Mouse (Mus musculus) CH12.LX (cell line): ENCODE measurements around the gene Slc22a15. TPM values are rescaled to one million over a fixed set of nuclear protein-coding genes. Genes with fewer than 3 reads are reported as not detected.

Experiments
- DNase-seq: peaks from one replicate; pipeline ENCODE4 v3.0.0-alpha.2; 2013; ENCODE audit errors: extremely low read depth
- H3K27ac ChIP-seq: 2 replicates; pipeline ENCODE4 v1.5.1; 2012; ENCODE audit warnings: low read depth, mild to moderate bottlenecking, control low read depth, moderate library complexity; ENCODE audit not compliant: insufficient read depth
- H3K27me3 ChIP-seq: replicated peaks from 2 replicates; pipeline ENCODE3; 2012; ENCODE audit warnings: inconsistent platforms
- H3K36me3 ChIP-seq, 2 experiments: replicated peaks in 1 of 2; 2 replicates each; pipeline versions ENCODE3 to v1.6.1; 2012; ENCODE audit warnings: inconsistent platforms in 1 of 2, low read length in 1 of 2, mild to moderate bottlenecking in 1 of 2, mixed read lengths in 1 of 2, moderate library complexity in 1 of 2; ENCODE audit not compliant: control insufficient read depth in 1 of 2, insufficient read depth in 1 of 2
- H3K4me1 ChIP-seq, 2 experiments: 2 replicates each; pipeline ENCODE4 v1.6.1; 2012; ENCODE audit warnings: inconsistent platforms in 1 of 2, moderate library complexity in 1 of 2; ENCODE audit not compliant: insufficient read depth in 2 of 2, control insufficient read depth in 1 of 2
- H3K4me2 ChIP-seq: 2 replicates; pipeline ENCODE4 v1.6.1; 2012; ENCODE audit warnings: low read depth, mild to moderate bottlenecking, control low read depth; ENCODE audit not compliant: poor library complexity, insufficient read depth, severe bottlenecking
- H3K4me3 ChIP-seq, 3 experiments: fragments of 150-350 bp in 1 of 3; sonication (generic) in 1 of 3; replicated peaks in 1 of 3; 2 replicates each; pipeline versions ENCODE3 to v1.5.1; 2011 to 2012; ENCODE audit warnings: low read depth in 2 of 3, low read length in 2 of 3, mild to moderate bottlenecking in 2 of 3, moderate library complexity in 2 of 3, control low read depth in 1 of 3, improper control_type of control experiment in 1 of 3, inconsistent platforms in 1 of 3, mixed read lengths in 1 of 3; ENCODE audit not compliant: poor library complexity in 1 of 3
- H3K79me2 ChIP-seq: replicated peaks from 2 replicates; pipeline ENCODE4 v1.6.1; 2012; ENCODE audit warnings: mild to moderate bottlenecking, moderate library complexity; ENCODE audit not compliant: control insufficient read depth, poor library complexity, insufficient read depth, severe bottlenecking; ENCODE audit errors: extremely low read depth
- H3K9ac ChIP-seq: 2 replicates; pipeline ENCODE4 v1.6.1; 2012; ENCODE audit warnings: low read depth, mild to moderate bottlenecking, control low read depth, moderate library complexity; ENCODE audit not compliant: insufficient read depth
- H3K9me3 ChIP-seq: replicated peaks from 2 replicates; pipeline ENCODE3; 2012; ENCODE audit warnings: low read length, inconsistent platforms, mixed read lengths
- BHLHE40 ChIP-seq: IDR thresholded peaks from 2 replicates; pipeline ENCODE4 v1.6.1; 2011; ENCODE audit warnings: mild to moderate bottlenecking, low read depth, low read length, improper control_type of control experiment
- CHD1 ChIP-seq: IDR thresholded peaks from 2 replicates; pipeline ENCODE4 v1.6.1; 2012; ENCODE audit warnings: low read depth, low read length, improper control_type of control experiment, inconsistent platforms
- CTCF ChIP-seq, 2 experiments: IDR thresholded peaks in 1 of 2; conservative IDR thresholded peaks in 1 of 2; 2 replicates each; pipeline ENCODE4 v1.5.1; 2011 to 2012; ENCODE audit warnings: low read depth in 2 of 2, low read length in 2 of 2, improper control_type of control experiment in 1 of 2, inconsistent platforms in 1 of 2, mild to moderate bottlenecking in 1 of 2, moderate library complexity in 1 of 2
- E2F4 ChIP-seq: IDR thresholded peaks from 2 replicates; pipeline ENCODE4 v1.6.1; 2011; ENCODE audit warnings: low read depth, low read length, improper control_type of control experiment; ENCODE audit not compliant: insufficient replicate concordance
- EP300 ChIP-seq: IDR thresholded peaks from 2 replicates; pipeline ENCODE4 v1.6.1; 2011; ENCODE audit warnings: low read length, improper control_type of control experiment
- GABPA ChIP-seq: IDR thresholded peaks from 2 replicates; pipeline ENCODE4 v1.6.1; 2012; ENCODE audit warnings: low read depth, low read length, improper control_type of control experiment, inconsistent platforms; ENCODE audit not compliant: insufficient replicate concordance
- HCFC1 ChIP-seq: IDR thresholded peaks from 2 replicates; pipeline ENCODE4 v1.6.1; 2012; ENCODE audit warnings: low read depth, mild to moderate bottlenecking, inconsistent platforms, low read length, improper control_type of control experiment
- IRF4 ChIP-seq: IDR thresholded peaks from 2 replicates; pipeline ENCODE4 v1.6.1; 2014; ENCODE audit warnings: low read depth, mild to moderate bottlenecking, inconsistent platforms, low read length, improper control_type of control experiment
- KAT2A ChIP-seq: IDR thresholded peaks from 2 replicates; pipeline ENCODE4 v1.6.1; 2012; ENCODE audit warnings: low read length, improper control_type of control experiment, inconsistent platforms; ENCODE audit not compliant: insufficient replicate concordance
- MAFK ChIP-seq: IDR thresholded peaks from 2 replicates; pipeline ENCODE4 v1.6.1; 2011; ENCODE audit warnings: low read length, improper control_type of control experiment; ENCODE audit not compliant: insufficient replicate concordance
- MAX ChIP-seq: IDR thresholded peaks from 2 replicates; pipeline ENCODE4 v1.6.1; 2011; ENCODE audit warnings: low read length, improper control_type of control experiment
- MEF2A ChIP-seq: IDR thresholded peaks from 2 replicates; pipeline ENCODE4 v1.6.1; 2014; ENCODE audit warnings: low read depth, mild to moderate bottlenecking, inconsistent platforms, low read length, improper control_type of control experiment, borderline replicate concordance
- MXI1 ChIP-seq: IDR thresholded peaks from 2 replicates; pipeline ENCODE4 v1.6.1; 2011; ENCODE audit warnings: mild to moderate bottlenecking, low read depth, low read length, improper control_type of control experiment
- MYC ChIP-seq: IDR thresholded peaks from 2 replicates; pipeline ENCODE4 v1.6.1; 2011; ENCODE audit warnings: low read depth, mild to moderate bottlenecking, improper control_type of control experiment, low read length
- NELFE ChIP-seq: IDR thresholded peaks from 2 replicates; pipeline ENCODE4 v1.6.1; 2011; ENCODE audit warnings: low read depth, low read length, improper control_type of control experiment
- PAX5 ChIP-seq: IDR thresholded peaks from 2 replicates; pipeline ENCODE4 v1.6.1; 2012; ENCODE audit warnings: low read length, inconsistent platforms, mixed read lengths
- POLR2AphosphoS2 ChIP-seq: IDR thresholded peaks from 2 replicates; pipeline ENCODE4 v1.6.1; 2011; ENCODE audit warnings: low read depth, low read length, improper control_type of control experiment
- SMC3 ChIP-seq: IDR thresholded peaks from 2 replicates; pipeline ENCODE4 v1.6.1; 2011; ENCODE audit warnings: low read depth, low read length, improper control_type of control experiment
- TCF12 ChIP-seq: IDR thresholded peaks from 2 replicates; pipeline ENCODE4 v1.6.1; 2014; ENCODE audit warnings: low read depth, mild to moderate bottlenecking, inconsistent platforms, low read length, improper control_type of control experiment
- USF1 ChIP-seq: IDR thresholded peaks from 2 replicates; pipeline ENCODE4 v1.6.1; 2014; ENCODE audit warnings: low read depth, mild to moderate bottlenecking, inconsistent platforms, low read length, improper control_type of control experiment
- USF2 ChIP-seq: conservative IDR thresholded peaks from 2 replicates; pipeline ENCODE4 v1.6.1; 2011; ENCODE audit warnings: low read depth, low read length, improper control_type of control experiment
- ZC3H11A ChIP-seq: IDR thresholded peaks from 2 replicates; pipeline ENCODE4 v1.6.1; 2012; ENCODE audit warnings: low read depth, mild to moderate bottlenecking, inconsistent platforms, low read length, improper control_type of control experiment
- ZKSCAN1 ChIP-seq: IDR thresholded peaks from 2 replicates; pipeline ENCODE4 v1.6.1; 2012; ENCODE audit warnings: low read depth, inconsistent platforms, low read length, improper control_type of control experiment, borderline replicate concordance
- ZMIZ1 ChIP-seq: IDR thresholded peaks from 2 replicates; pipeline ENCODE4 v1.6.1; 2012; ENCODE audit warnings: low read depth, mild to moderate bottlenecking, inconsistent platforms, low read length, improper control_type of control experiment
- dilution Hi-C: fragments of 300-500 bp; cut with MboI; formaldehyde crosslinking; loops from 2 replicates; pipeline ENCODE4 v1.14.3; 2020; ENCODE audit warnings: low sequenced_read_pairs; ENCODE audit not compliant: extremely low pct_unique_long_range_greater_than_20kb, extremely low pct_ligation_motif_present
- in situ Hi-C: fragments of 300-500 bp; cut with MboI; formaldehyde crosslinking; loops from 3 replicates; pipeline ENCODE4 v1.14.3; 2019; ENCODE audit warnings: low sequenced_read_pairs, low pct_ligation_motif_present, low pct_unique_long_range_greater_than_20kb, mixed read lengths
- polyA plus RNA-seq: library from polyadenylated mRNA; unstranded; fragments of >175 nt; gene quantifications from 2 replicates; pipeline ENCODE4 v1.2.1, GENCODE M21; 2012; ENCODE audit warnings: low read depth; ENCODE audit not compliant: insufficient read length
- total RNA-seq, 2 experiments: library from RNA; depleted of rRNA; stranded (reverse); fragments of 300-350 nt in 1 of 2; fragments of >200 nt in 1 of 2; gene quantifications; 2 replicates each; pipeline ENCODE4 v1.2.3; 2012 to 2014

The Slc22a15 gene
- total and polyA plus RNA-seq, 3 experiments = 1.8 to 7.6 (median 4.5) TPM

- no peak overlapping the region for H3K27ac ChIP-seq
- dilution Hi-C loops (no loop called here), in situ Hi-C loops (no loop called here)
- DNase-seq = no peak
- H3K27me3 ChIP-seq = no peaks in the 10 kb centered on the region
- no peak overlapping the region for H3K9ac ChIP-seq
- H3K4me1 ChIP-seq = no peaks in the 10 kb centered on the region
- H3K79me2 ChIP-seq = no peaks in the 10 kb centered on the region
- H3K36me3 ChIP-seq = no peaks in the 10 kb centered on the region
- no peak for TF ChIP-seq ZC3H11A
- no peak for TF ChIP-seq GABPA
- TF ChIP-seq MYC = no peak
- no peak for TF ChIP-seq ZMIZ1
- TF ChIP-seq USF2 = no peak
- TF ChIP-seq SMC3 = no peak
- TF ChIP-seq MXI1 = no peak
- no peak for TF ChIP-seq MEF2A
- no peak for TF ChIP-seq NELFE
- no peak for TF ChIP-seq EP300
- TF ChIP-seq BHLHE40 = no peak
- TF ChIP-seq KAT2A = no peak
- no peak for TF ChIP-seq USF1
- no peak for TF ChIP-seq MAFK
- no peak for TF ChIP-seq HCFC1
- TF ChIP-seq MAX = no peak
- TF ChIP-seq IRF4 = no peak
- no peak for TF ChIP-seq CHD1
- no peak for TF ChIP-seq E2F4
- H3K9me3 ChIP-seq = no peaks in the 10 kb centered on the region
- no peak overlapping the region for H3K4me3 ChIP-seq
- H3K4me2 ChIP-seq = no peak overlapping the region
These were observed 33.8 kb upstream of the Slc22a15 start for GRCm38 (mm10) chr3:101958047-101958446.

- no peaks in the 10 kb centered on the region for H3K36me3 ChIP-seq
- no peak for TF ChIP-seq GABPA
- TF ChIP-seq KAT2A = no peak
- no peak for TF ChIP-seq HCFC1
- TF ChIP-seq PAX5 = no peak
- TF ChIP-seq ZKSCAN1 = no peak
- no peak for TF ChIP-seq POLR2AphosphoS2
- no peak for TF ChIP-seq MAX
- TF ChIP-seq TCF12 = no peak
- no peak for TF ChIP-seq CTCF (conservative IDR thresholded peaks at IDR 0.05 in 1 of 2, IDR thresholded peaks at IDR 0.05 in 1 of 2; ENCODE audit: low read depth in 2 of 2, low read length in 2 of 2)
- H3K9ac ChIP-seq = no peak overlapping the region
- dilution Hi-C loops = no loop called here
- H3K79me2 ChIP-seq = no peaks in the 10 kb centered on the region
- no peaks in the 10 kb centered on the region for H3K27me3 ChIP-seq
- peaks cover 0 to 12% of the 10 kb centered on the region in 2 experiments; a peak in 2 of 4 replicates for H3K4me1 ChIP-seq
- no peak overlapping the region for H3K27ac ChIP-seq
- in situ Hi-C loops = no loop called here
- no peak overlapping the region for H3K4me2 ChIP-seq
- H3K9me3 ChIP-seq = no peaks in the 10 kb centered on the region
- no peak for DNase-seq
- H3K4me3 ChIP-seq = no peak overlapping the region
These were observed 29.3 kb upstream of the Slc22a15 start for GRCm38 (mm10) chr3:101953506-101953905.
